Mouse (Mus musculus) left cerebral cortex, adult 9 months (tissue): Measurements from ENCODE around the gene Sox12.
"Not testable (repeated sequence)": the region's sequence is repeated elsewhere in the genome, so short reads cannot be mapped to it uniquely, and the experiment has no call there.

Experiments
- DNase-seq, 2 experiments: peaks; one replicate each; pipeline ENCODE4 v3.0.0; 2022; ENCODE audit warnings: low spot score in 2 of 2

Gene Sox12

DNA sequence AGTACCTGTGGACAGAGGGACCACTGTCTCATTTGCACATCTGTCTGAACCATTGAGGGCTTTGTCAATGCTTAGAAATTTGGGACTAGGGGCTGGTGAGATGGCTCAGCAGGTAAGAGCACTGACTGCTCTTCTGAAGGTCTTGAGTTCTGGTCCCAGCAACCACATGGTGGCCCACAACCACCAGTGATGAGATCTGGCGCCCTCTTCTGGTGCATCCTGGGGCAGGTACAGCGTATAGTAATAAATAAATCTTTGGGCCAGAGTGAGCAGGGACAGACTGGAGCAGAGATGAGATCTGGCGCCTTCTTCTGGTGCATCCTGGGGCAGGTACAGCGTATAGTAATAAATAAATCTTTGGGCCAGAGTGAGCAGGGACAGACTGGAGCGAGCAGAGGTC is 38.9 kb downstream of the Sox12 start:
- not testable (repeated sequence) for DNase-seq

DNA sequence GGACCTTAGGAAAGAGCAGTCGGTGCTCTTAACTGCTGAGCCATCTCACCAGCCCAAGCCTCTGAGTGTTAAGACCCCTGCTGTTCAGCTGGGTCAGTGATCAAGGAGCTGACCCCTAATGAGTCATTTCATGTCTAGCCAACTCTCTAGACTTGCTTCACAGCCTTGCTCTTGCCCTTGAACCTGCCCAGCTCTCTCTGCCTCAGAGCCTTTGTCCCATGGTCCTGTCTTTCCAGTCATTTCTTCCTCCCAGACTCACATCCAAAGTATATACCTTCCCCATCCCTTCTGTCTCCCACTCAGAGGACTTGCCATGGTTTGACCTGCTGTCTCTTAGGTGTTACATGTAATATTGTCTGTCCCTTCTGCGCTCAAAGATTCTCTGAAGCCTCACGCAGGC is 40.6 kb downstream of the Sox12 start:
- no peak for DNase-seq

DNA sequence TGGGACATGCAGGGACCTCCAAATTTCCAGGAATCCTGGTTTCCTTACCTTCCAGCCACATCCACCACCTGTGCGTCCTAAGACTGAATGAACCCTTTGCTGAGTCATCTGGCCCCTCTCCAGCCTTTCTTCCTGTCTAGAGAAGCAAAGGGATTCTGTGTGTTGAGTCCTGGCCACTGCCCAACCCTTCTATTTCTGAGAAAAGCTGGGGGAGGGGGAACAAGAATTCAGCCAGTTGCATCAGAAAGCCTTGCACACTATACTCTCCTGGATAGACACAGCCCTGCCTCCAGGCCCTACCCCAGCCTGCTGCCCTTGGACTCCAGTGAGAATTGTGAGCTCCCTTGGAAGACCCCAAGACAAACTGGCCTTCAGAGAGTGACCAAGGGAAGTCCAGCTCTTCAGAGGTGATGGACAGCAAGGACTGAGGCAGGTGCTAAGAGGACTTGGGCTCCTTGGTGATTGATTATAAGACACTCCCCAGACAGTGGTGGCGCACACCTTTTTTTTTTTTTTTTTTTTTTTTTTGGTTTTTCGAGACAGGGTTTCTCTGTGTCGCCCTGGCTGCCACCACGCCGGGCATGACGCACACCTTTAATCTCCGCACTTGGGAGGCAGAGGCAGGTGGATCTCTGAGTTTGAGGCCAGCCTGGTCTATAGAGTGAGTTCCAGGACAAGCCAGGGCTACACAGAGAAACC is 47.9 kb downstream of the Sox12 start:
- DNase-seq = peak in 1 of 2 experiments; percentile 65

DNA sequence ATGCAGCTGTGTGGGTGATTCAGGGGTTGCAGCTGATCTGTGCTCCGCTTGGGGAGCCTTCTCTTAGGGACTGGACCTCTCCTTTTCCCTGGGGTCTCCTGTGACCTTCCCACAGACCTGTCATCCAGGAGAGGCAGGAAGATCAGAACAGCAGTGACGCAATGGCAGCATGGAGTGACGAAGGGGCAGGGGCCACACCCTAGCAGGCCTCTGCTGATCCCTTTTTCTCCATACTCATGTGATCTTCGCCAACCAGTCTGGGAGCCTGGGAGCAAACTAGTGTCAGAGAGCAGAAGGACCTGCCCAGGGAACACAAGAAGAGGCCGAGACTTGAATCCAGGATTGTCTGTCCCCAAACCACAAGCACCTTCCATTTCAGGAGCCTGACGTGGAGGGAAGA is 48.7 kb downstream of the Sox12 start:
- DNase-seq = no peak

- no peak for DNase-seq
These were observed 50.1 kb downstream of the Sox12 start for GRCm38 (mm10) chr2:152347722-152348121.

DNA sequence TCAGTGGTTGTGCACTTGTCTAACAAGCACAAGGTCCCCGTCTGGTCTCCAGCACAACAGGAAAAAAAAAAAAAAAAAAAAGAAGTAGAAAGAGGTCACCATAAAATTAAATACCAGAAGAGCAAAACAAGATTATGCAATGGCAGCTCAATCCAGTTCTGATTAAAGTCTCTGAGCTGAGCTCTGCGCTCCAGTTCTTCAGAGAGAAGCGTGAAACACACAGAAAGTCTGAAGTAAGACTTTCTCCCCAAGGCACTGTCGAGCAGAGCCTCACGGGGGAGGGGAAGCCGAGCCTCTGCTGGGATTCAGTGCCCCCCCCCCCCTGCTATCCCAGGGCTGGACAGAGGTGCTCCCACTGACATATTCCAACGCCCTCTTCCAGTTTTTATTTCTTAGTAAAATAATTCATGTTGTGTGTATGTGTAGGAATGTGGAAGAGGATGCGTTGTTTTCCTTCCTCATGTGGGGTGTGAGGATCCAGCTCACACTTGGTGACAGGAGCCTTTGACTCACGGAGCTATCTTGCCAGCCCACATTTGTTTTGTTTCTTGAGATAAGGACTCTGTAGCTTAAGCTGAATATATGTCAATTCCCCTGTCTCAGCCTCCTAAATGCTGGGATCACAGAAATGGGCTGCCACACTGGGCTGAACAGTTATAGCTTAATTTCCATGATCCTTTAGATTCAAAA is 50.9 kb downstream of the Sox12 start:
- no peak for DNase-seq

DNA sequence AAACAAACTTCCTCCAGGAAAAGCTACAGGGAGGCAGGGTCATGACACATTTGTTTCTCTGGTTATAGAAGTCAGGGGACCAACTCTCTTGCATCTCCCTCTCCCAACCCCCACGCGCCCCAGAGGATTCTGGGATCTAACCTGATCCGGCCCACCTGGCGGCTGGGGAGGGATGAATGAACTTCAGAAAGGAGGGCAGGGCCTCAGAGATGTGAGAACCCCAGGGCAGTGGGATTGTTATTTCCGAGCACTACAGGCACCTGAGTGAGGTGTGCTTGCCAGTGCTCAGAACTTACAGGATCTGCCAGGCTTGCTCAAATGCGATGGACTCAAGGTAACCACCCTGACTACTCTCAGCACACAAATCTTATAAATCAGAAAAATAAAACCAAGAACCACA is 52.5 kb downstream of the Sox12 start:
- no peak for DNase-seq

GRCm38 (mm10) chr2:152344909-152345308 is 53.0 kb downstream of the Sox12 start:
- DNase-seq = no peak

- no peak for DNase-seq
These were observed 53.5 kb downstream of the Sox12 start for GRCm38 (mm10) chr2:152344361-152344760.
